Mouse (Mus musculus): Measurements from ENCODE around the gene Abca5.
"Not testable (repeated sequence)": the region's sequence is repeated elsewhere in the genome, so short reads cannot be mapped to it uniquely, and the experiment has no call there.

Gene Abca5

DNA sequence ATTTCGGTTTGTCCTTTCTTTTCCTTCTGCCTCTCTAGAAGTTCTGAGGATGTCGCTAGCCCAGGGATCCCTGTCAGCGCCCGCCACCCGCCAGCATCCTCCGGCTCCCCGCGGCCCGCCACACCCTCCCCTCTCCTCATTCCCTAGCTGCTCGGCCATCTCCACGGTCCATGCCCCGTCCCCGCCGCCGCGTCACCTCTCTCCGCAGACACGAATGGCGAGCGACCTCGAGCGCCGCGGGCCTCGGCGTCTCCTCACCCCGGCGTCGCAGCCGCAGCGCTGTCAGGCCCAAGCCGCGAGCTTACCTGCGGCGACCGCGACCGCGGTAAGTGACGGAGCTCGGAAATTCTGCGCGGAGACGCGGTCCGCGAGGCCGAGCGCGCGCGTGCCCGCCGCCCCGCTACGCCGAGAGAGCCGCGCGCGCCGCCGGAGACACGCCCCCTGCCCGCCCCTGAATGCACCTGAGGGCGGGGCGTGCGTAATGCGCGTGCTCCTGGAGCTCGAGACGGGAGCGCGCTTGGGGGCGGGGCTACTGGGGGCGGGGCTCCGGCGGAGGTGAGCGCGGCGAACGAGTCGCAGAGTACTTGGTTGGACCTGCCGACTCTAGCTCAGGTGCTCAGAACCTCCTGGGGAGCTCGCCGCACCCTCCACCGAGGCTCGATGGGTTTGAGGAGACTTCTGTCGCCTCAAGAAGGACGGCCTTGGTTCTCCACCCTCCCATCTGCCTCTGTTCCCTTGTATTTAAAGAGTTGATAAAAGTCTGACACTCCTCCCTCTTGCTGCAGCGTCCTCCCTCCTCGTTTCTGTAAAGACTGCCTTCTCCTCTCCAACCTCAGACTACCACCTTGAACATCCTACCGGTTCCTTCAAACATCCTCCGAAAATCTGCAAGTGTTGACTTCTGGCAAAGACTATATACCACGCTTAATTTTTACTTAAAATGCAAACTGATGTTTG lies at the start of gene Abca5:
Gene Abca5, minus strand, starts transcription at position 428 of the 957 bp plus-strand sequence.
- in situ Hi-C loops (cut with MboI, MseI) = no loop called here

DNA sequence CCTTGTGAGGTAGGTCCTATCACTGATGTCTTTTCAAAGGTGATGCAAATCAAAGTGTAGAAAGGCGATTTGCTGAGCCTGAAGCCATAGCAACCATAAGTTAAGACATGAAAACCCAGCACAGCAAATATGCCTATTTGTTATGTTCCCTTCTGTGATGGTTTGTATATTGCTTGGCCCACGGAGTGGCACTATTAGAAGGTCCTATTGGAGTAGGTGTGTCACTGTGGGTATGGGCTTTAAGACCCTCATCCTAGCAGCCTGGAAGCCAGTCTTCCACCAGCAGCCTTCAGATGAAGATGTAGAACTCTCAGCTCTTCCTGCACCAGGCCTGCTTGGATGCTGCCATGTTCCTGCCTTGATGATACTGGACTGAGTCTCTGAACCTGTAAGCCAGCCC lies 48.0 kb upstream of the Abca5 start:
- in situ Hi-C loops (cut with MboI, MseI) = loop anchor here (25.0 kb wide), 1 partner anchor 1023 kb away; the partner anchor contains the start of gene Gna13

DNA sequence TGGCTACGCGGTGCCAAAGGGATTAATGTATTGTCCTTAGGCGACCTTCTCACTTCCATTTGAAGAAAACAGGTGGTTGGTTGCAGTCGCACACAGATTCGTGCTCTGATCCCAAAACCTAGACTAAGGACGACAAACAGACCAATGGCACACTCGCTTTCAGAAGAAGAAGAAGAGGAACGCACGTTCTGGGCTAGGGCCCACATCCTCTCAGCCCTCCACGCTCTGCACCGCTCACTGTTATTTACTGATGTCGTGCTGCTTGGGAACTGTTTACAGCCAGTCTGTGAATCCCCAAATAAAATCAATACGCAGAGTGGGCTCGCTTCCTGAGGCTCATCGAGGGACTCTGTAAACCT lies 42.8 kb upstream of the Abca5 start:
- in situ Hi-C loops (cut with MboI, MseI) = loop anchor here (25.0 kb wide), 1 partner anchor 1018 kb away; the partner anchor contains the start of gene Gna13

DNA sequence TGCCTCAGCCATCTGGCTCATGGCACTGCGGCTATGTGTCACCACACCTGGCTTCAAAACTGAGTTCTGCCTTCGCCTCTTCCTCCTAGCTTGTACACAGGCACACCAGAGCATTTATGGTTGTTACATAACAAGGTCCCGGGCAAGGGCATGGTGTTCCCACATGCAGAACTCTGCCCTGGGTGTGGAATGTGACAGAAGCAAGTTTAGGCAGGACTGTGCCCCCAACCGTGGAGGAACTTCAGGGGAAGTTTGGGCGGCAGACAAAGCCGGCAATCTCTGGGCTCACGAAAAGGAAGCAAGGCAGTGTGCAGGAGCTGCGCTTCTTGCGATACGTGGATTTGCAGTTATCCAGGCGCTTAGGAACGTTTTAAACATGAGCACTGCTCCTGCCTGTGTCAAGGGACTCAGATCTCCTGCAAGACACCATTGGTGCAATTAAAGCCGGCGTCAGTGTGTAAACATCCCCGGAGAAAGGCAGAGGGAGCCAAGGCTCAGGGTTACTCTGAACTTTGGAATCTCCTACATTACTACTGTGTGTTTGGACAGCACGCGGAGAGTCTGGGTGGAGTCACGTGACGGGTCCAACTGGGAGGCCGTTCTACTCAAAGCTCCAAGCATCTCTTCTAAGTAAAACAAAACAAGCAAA lies 42.3 kb upstream of the Abca5 start:
- in situ Hi-C loops (cut with MboI, MseI) = loop anchor here (25.0 kb wide), 1 partner anchor 1017 kb away; the partner anchor contains the start of gene Gna13

DNA sequence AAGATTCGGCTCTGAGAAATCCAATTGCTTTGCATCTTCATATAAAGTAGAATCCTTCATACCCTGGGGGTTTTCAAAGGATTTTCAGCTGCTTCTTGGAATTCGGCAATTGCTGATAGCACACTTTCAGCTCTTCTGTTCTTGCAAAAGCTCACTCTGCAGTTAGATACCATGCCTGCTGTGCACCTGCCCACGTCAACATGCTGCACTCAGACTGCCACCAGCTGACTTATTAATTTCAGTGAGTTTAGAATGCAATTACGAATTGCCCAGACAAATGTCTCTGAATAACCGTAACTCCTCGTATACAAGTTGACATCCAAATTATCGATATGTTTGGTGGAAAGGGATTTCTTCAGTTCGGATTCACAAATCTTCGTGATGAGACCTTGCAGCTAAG lies 36.5 kb upstream of the Abca5 start:
- in situ Hi-C loops (cut with MboI, MseI) = no loop called here

DNA sequence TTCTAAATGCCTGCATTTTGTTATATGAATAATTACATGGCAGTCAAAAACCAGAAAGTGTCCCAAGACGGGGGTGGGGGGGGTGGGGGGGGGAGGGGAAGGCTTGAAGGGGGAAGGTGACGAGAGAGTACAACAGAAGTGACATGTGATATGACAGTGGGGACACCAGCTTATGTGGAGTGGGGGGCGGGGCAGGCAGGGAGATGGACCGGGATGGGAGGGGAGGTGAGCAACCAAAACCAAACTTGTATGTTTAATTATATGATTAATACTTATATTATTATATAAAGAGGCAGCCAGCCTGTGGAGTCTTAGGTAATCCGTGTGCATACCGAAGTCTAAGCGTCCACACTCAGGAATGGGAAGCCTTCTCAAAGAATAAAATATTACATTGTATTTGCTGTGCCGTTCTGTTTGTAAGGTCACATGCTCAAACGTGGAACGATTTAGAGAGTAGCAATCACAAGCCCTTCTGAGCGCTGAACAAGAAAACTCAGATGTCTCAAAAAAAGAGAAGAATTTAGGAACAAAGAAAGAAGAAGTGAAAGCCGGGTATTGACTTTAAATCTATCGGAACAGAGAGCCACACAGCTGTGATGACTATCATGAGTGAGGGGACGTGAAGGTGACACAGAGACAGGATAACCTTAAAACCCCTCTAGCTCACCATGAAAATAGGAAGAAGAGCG lies 34.9 kb upstream of the Abca5 start:
- in situ Hi-C loops (cut with MboI, MseI) = no loop called here

DNA sequence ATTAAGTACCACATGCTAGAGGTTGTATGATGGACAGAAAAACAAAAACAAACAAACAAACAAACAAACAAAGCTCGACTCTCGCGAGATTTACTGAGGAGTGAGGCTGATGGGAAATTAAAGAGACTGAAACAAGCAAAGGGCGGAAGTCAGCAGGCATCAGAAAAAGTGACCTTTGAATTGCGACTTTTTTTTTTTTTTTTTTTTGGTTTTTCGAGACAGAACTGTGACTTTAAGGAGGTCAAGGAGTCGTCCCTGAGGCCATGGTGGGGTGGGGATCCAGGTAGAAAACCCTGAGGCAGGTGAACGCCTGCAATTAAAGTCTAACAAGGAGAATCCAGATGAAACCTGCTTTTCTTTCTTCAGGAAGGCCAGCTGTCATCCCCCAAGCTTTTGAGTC lies 34.3 kb upstream of the Abca5 start:
- in situ Hi-C loops (cut with MboI, MseI) = no loop called here

DNA sequence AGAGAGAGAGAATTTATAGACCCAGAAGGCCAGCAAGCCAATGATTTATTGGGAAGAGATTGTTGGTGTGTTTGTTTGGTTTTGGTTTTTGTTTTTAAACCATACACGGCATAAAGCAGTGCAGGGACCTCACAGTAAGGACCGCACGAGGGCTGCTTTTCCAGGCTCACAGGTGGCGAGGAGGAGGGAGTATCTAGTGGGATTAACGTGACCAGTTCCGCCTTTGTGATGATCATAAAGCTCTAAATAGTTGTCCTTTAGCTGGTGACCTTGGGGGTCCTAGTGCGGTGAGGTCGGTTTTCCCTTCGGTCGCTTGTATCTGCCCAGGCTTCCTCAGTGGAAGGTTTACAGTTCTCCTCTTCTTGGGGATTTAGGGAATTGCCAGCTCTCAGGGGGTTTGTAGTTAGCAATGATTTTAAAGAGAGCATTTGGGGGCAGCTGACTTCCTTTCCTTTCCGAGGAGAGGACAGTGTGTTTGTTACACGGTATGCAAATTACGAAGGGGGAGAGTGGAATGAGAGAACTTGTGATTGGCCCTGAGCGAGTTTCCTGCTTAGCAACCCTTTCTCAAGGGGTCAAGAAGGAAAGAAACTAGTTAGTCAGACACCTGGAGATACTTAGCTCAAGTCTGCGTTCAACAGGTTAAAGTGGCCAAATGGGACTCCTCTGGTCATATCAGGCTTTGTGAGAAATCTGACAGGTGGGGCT lies 31.9 kb upstream of the Abca5 start:
- in situ Hi-C loops (cut with MboI, MseI) = loop anchor here (5.0 kb wide), 1 partner anchor 113 kb away; no protein-coding TSS in a partner anchor

DNA sequence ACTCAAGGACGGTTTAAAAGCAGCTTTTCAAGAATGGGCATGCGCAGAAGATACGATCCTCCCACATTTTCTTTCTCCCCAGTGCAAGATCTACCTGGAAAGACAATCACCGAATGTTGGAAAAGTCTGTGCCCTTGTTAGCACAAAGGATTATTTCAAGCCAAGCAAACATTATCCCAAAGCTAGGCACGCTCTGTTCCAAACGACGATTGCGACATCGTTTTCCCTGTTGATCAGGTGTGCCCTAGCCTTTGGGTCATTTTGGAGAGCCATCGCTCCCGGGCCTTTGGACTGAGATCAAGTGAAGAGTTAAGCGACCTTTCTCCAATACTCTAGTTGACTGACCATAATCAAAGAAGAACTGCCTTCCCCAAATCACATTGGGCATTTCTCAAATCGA lies 30.1 kb upstream of the Abca5 start:
- in situ Hi-C loops (cut with MboI, MseI) = loop anchor here (5.0 kb wide), 1 partner anchor 115 kb away; no protein-coding TSS in a partner anchor

DNA sequence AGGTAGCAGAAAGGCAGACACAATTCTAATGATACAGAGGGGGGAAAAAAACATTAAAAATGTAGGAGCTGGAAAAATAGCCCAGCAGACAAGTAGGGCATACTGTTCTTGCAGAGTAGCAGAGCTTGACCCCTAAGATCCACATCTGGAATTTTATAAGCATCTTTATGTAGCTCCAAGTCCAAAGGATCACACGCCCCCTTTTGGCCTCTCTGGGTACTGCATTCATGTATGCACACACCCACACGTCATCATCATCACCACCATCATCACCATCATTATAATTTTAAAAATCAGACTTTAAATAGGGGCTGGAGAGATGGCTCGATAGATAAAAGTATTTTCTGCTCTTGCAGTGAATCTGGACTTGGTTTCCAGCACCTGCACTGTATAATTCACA lies 29.4 kb upstream of the Abca5 start:
- in situ Hi-C loops (cut with MboI, MseI) = loop anchor here (5.0 kb wide), 1 partner anchor 115 kb away; no protein-coding TSS in a partner anchor

DNA sequence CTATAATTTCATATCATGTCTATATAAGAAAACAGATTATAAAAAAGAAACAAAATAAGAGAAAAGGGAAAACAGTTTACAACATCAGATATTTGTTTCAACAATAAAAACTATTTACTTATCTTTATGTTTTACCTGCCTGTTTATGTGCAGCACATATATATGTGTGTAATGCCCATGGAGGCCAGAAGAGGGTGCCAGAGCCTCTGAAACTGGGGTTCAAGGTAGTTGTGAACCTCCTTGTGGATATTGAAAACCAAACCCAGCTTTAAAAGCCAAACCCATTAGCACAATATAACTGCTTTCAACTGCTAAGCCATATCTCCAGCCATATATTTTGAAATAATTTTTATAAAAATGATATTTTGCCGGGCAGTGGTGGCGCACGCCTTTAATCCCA lies 27.5 kb upstream of the Abca5 start:
- in situ Hi-C loops (cut with MboI, MseI) = loop anchor here (5.0 kb wide), 1 partner anchor 117 kb away; no protein-coding TSS in a partner anchor

DNA sequence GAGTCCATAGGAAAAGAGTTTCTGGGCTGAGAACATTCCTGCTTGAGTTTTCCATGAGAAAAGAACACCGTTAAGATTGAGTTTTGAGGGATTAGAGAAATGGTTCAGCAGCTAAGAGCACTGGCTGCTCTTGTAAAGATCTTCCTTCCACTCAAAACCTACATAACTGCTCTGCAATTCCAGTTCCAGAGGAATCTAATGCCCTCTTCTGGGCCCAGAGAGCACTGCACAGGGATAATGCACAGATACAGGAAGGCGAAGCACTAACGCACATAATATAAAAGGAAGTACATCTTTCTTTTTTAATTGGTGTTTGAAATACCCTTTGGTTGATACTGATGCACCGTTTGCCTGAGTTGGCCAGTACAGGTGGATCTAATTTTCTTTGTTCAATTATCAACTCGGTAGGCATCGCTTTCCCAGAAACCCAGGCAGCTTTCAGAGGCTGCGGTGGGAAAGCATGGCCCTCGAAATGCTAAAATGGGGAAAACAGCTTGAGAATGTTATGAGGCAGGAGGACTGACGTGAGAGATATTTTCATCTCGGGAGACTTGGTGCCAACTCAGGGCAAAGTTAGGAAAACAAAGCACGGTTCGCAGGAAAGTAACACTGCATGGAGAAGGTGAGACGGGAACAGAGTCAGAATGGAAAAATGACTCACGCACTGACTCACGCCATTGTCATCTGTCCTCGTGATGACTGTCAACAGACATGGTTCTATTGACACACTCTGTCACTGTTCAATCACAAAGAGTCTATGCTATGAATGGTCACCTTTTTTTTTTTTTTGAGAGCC lies 20.4 kb upstream of the Abca5 start:
- in situ Hi-C loops (cut with MboI, MseI) = no loop called here

DNA sequence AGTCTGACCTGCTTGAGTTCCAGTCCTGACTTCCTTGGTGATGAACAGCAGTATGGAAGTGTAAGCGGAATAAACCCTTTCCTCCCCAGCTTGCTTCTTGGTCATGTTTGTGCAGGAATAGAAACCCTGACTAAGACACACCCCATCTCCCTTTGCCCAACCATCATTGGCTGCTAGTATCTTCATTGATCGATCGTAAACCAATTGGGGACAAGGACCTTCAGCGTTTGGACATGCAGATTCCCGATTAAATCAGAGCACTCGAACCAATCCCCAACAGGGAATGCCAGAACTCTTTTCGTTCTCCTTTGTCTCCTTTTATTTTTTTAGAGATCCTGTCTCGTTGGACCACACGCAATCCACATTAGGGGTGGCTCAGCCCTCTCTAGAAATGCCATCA lies 17.6 kb upstream of the Abca5 start:
- in situ Hi-C loops (cut with MboI, MseI) = not testable (repeated sequence)

DNA sequence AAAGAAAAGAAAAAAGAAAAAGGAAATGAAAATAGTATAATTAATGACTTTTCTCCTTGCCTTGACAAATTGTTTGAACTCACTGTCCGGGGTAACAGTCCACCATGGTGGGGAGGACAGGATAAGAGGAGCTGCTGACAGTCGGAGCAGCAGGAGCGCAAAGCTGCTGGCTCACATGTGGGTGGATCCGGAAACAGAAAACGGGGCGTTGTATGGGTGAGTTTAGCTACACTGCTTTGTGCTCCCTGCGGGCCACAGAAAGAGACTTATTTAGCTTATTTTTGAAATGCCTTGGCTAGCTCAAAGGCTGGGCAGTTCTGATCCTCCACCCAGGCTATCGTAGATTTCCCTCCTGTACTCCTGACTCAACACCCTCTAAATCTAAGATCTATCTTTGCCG lies 16.7 kb upstream of the Abca5 start:
- in situ Hi-C loops (cut with MboI, MseI) = no loop called here

DNA sequence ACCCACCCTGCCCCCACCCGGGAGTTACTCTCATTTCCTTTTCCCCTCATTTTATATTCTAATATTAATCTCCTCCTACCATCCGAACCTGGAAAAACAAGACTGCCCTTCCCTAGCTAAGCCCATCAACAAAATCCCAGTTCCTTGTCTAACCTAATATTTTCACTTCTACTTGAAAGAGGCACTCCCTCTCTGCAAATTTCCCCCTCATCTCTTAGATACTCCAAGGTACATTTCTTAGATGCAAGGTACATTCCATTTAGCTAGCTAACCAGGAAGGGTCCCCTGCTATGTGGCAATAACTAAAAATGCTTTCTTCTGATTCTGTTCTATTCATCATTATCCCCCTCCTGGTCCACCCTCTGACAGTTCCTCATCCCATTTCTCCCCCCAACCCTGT lies 10.7 kb upstream of the Abca5 start:
- in situ Hi-C loops (cut with MboI, MseI) = no loop called here

DNA sequence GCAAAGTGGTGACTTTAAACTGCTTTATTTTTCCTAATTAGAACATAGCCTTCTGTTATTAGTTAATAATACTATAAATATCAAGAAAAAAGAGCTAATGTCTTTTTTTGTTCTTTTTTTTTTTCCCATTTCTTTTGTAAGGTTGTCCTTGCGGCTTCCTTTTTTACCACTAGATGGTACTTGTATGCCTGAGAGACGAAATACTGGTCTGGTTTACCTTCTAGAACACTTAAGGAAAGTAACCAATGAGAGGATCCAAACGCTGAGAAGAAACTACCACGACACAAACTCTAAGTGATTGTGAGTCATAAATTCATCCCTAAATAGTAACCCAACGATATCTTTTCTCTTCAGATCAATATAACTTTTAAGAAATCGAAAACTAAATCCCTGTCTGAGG lies 10.3 kb upstream of the Abca5 start:
- in situ Hi-C loops (cut with MboI, MseI) = no loop called here

DNA sequence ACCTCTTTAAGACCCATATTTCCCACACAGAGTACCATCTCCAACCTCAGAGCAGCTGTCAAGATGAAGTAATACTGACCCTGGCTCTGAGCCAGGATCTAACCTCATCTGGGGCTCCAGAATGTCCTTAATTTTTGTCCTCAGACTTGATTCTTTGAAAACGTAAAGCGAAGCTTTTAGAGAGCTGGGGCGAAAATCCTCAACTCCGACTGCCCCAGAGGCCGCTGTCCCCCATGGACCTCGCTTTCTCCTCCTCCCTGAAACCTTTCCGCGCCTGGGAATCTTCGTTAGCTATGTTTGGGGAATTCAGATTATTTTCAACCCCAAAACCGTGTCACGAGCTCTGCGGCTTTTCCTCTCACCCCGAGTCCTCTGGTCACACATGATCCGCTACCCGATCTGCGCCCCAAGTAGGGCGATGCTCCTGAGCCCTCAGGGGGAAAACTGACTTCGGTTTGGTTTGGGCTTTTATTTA lies 665 bp downstream of the Abca5 start:
- in situ Hi-C loops (cut with MboI, MseI) = no loop called here

DNA sequence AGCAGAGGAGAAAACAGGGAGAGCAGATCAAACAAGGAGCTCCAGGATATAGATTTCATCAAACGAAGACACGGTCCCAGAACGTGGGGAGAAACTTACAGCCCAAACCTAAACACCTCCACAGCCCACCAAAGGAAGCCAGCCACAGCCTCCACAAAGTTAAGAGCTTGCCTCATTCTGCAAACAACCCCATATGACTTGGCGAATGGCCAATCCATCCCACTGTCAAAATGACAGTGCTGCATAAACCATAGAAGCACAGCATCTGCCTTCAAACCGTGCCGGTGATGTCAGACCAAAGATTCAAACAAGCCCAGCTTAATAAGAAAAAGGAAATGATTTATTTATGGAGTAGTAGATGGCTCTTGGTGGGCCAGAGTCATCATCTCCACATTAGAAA lies 7.4 kb downstream of the Abca5 start:
- in situ Hi-C loops (cut with MboI, MseI) = no loop called here

DNA sequence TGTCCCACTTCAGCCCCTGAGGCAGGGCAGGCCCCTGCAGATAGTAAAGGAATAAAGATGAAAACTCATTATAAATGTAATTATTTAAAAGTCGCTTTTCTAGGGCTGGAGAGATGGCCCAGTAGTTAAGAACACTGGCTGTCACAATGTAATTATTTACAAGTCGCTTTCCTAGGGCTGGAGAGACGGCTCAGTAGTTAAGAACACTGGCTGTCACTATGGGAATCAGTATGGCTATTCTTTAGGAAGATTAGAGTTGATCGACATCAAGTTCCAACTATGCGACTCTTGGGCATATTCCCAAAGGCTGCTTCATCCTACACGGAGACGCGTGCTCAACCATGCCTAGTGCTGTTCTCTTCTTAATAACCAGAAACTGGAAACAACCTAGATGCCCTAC lies 15.2 kb downstream of the Abca5 start:
- in situ Hi-C loops (cut with MboI, MseI) = no loop called here

DNA sequence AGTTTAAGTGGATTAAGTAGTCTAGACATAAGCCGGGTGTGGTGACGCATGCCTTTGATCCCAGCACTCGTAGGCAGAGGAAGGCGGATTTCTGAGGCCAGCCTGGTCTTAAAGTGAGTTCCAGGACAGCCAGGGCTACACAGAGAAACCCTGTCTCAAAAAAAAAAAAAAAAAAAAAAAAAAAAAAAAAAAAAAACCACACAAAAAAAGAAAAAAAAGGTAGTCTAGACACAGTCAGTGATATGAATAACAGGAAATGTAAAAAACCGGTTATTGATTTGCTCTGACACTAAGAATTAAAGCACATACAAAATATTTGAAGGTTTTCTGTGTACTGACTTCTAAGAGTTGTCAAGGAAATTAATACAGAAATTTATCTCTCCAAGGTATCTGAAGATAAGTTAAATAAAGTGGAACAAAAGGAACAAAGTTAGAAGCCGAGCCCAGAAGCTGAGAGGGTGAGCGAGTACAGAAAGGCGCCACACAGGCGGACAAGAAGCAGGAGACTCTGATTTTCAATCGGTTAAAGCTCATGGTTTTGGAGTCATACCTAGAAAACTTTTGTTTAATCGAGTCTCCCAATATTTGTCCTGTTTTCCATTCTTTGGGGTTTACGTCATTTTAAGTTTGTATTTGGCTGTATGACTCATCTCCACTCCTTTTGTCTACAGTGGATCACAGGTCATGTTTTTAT lies 30.9 kb downstream of the Abca5 start:
- in situ Hi-C loops (cut with MboI, MseI) = no loop called here
